Mouse (Mus musculus): ENCODE results near the gene Ptbp3. TPM values are rescaled to one million over a fixed set of nuclear protein-coding genes. Genes with fewer than 3 reads are reported as not detected.
A peak's percentile ranks its signal among the peaks of the same experiment; 100 is the strongest.

The Ptbp3 gene
- polyA plus RNA-seq, 1 experiment from 2014 or later: 68.0 TPM

GRCm38 (mm10) chr4:59447296-59447695 is 101.9 kb downstream of the Ptbp3 start:
- no peak overlapping the region for H3K9ac ChIP-seq (replicated peaks; ENCODE audit: low read length)
- H3K4me3 ChIP-seq (ENCODE audit: low read length): no peak overlapping the region
- no peak overlapping the region for H3K4me2 ChIP-seq (replicated peaks; ENCODE audit: low read depth, low read length)
- WGBS: 59% methylated on average over 1 of the region's 1 CpGs
- ATAC-seq (ENCODE audit: low FRiP score, low TSS enrichment): peak; percentile 76
- peaks cover 4% of the 10 kb centered on the region; the same call in 1 of the 2 replicates for H3K9me3 ChIP-seq (ENCODE audit: low read length)
- peak overlapping the region; percentile 49; the same call in 1 of the 2 replicates for H3K27ac ChIP-seq (ENCODE audit: low read length)
- H3K27me3 ChIP-seq (ENCODE audit: insufficient read depth, low read length): no peaks in the 10 kb centered on the region
- H3K4me1 ChIP-seq (ENCODE audit: insufficient read depth, low read length): peaks cover 14% of the 10 kb centered on the region
- no peaks in the 10 kb centered on the region for H3K36me3 ChIP-seq (ENCODE audit: insufficient read depth, low read length)

- H3K36me3 ChIP-seq (ENCODE audit: insufficient read depth, low read length): no peaks in the 10 kb centered on the region
- peaks cover 12% of the 10 kb centered on the region; the same call in 1 of the 2 replicates for H3K4me1 ChIP-seq (ENCODE audit: insufficient read depth, low read length)
- ATAC-seq (ENCODE audit: low FRiP score, low TSS enrichment): no peak
- no peak overlapping the region for H3K4me3 ChIP-seq (ENCODE audit: low read length)
- peaks cover 4% of the 10 kb centered on the region; the same call in 1 of the 2 replicates for H3K9me3 ChIP-seq (ENCODE audit: low read length)
- no peaks in the 10 kb centered on the region for H3K27me3 ChIP-seq (ENCODE audit: insufficient read depth, low read length)
- H3K4me2 ChIP-seq (replicated peaks; ENCODE audit: low read depth, low read length): no peak overlapping the region
- 58% methylated on average over 6 of the region's 6 CpGs for WGBS
- no peak overlapping the region for H3K27ac ChIP-seq (ENCODE audit: low read length)
- H3K9ac ChIP-seq (replicated peaks; ENCODE audit: low read length): no peak overlapping the region
These were observed 103.6 kb downstream of the Ptbp3 start for GRCm38 (mm10) chr4:59445516-59445915.

- ATAC-seq (ENCODE audit: low FRiP score, low TSS enrichment): no peak
- WGBS: 59% methylated on average over 3 of the region's 3 CpGs
- Histone ChIP-seq H3K4me3 (ENCODE audit: low read length) (no peak overlapping the region), H3K9me3 (ENCODE audit: low read length) (peaks cover 4% of the 10 kb centered on the region; the same call in 1 of the 2 replicates), H3K4me1 (ENCODE audit: insufficient read depth, low read length) (peaks cover 12% of the 10 kb centered on the region; the same call in 1 of the 2 replicates), H3K9ac (replicated peaks; ENCODE audit: low read length) (no peak overlapping the region), H3K4me2 (replicated peaks; ENCODE audit: low read depth, low read length) (no peak overlapping the region), H3K27me3 (ENCODE audit: insufficient read depth, low read length) (no peaks in the 10 kb centered on the region), H3K27ac (ENCODE audit: low read length) (no peak overlapping the region), H3K36me3 (ENCODE audit: insufficient read depth, low read length) (no peaks in the 10 kb centered on the region)
These were observed 104.2 kb downstream of the Ptbp3 start for GRCm38 (mm10) chr4:59444994-59445393.

GRCm38 (mm10) chr4:59444085-59444484 is 105.1 kb downstream of the Ptbp3 start:
- Histone ChIP-seq H3K9ac (replicated peaks; ENCODE audit: low read length) (no peak overlapping the region), H3K4me3 (ENCODE audit: low read length) (no peak overlapping the region), H3K4me2 (replicated peaks; ENCODE audit: low read depth, low read length) (no peak overlapping the region), H3K27ac (ENCODE audit: low read length) (no peak overlapping the region), H3K27me3 (ENCODE audit: insufficient read depth, low read length) (no peaks in the 10 kb centered on the region), H3K4me1 (ENCODE audit: insufficient read depth, low read length) (peaks cover 13% of the 10 kb centered on the region), H3K36me3 (ENCODE audit: insufficient read depth, low read length) (no peaks in the 10 kb centered on the region), H3K9me3 (ENCODE audit: low read length) (peaks cover 4% of the 10 kb centered on the region; the same call in 1 of the 2 replicates)
- ATAC-seq (ENCODE audit: low FRiP score, low TSS enrichment): no peak
- 72% methylated on average over 4 of the region's 4 CpGs for WGBS

- Histone ChIP-seq H3K9me3 (ENCODE audit: low read length) (0 out of 2 replicates have a peak, but pooled peaks cover 2% of the 10 kb centered on the region), H3K4me2 (replicated peaks; ENCODE audit: low read depth, low read length) (no peak overlapping the region)
- WGBS: 67% methylated on average over 1 of the region's 1 CpGs
These were observed 107.9 kb downstream of the Ptbp3 start for GRCm38 (mm10) chr4:59441265-59441664.

GRCm38 (mm10) chr4:59439960-59440359 is 109.2 kb downstream of the Ptbp3 start:
- H3K4me1 ChIP-seq (ENCODE audit: insufficient read depth, low read length): peaks cover 12% of the 10 kb centered on the region; the same call in 1 of the 2 replicates
- 71% methylated on average over 2 of the region's 2 CpGs for WGBS
- no peaks in the 10 kb centered on the region for H3K36me3 ChIP-seq (ENCODE audit: insufficient read depth, low read length)
- H3K9me3 ChIP-seq (ENCODE audit: low read length): 0 out of 2 replicates have a peak, but pooled peaks cover 3% of the 10 kb centered on the region
- no peak for ATAC-seq (ENCODE audit: low FRiP score, low TSS enrichment)
- H3K27me3 ChIP-seq (ENCODE audit: insufficient read depth, low read length): no peaks in the 10 kb centered on the region
- no peak overlapping the region for H3K9ac ChIP-seq (replicated peaks; ENCODE audit: low read length)
- H3K4me2 ChIP-seq (replicated peaks; ENCODE audit: low read depth, low read length): no peak overlapping the region
- H3K27ac ChIP-seq (ENCODE audit: low read length): no peak overlapping the region
- no peak overlapping the region for H3K4me3 ChIP-seq (ENCODE audit: low read length)

More at GRCm38 (mm10) chr4:59441265-59441664, 107.9 kb downstream of the Ptbp3 start:
- H3K4me1 ChIP-seq (ENCODE audit: insufficient read depth, low read length): peaks cover 12% of the 10 kb centered on the region; the same call in 1 of the 2 replicates
- no peak overlapping the region for H3K9ac ChIP-seq (replicated peaks; ENCODE audit: low read length)
- no peak overlapping the region for H3K27ac ChIP-seq (ENCODE audit: low read length)
- no peaks in the 10 kb centered on the region for H3K36me3 ChIP-seq (ENCODE audit: insufficient read depth, low read length)
- no peaks in the 10 kb centered on the region for H3K27me3 ChIP-seq (ENCODE audit: insufficient read depth, low read length)
- H3K4me3 ChIP-seq (ENCODE audit: low read length): no peak overlapping the region
- no peak for ATAC-seq (ENCODE audit: low FRiP score, low TSS enrichment)

GRCm38 (mm10) chr4:59439041-59439440 is 110.1 kb downstream of the Ptbp3 start:
- Histone ChIP-seq H3K27ac (ENCODE audit: low read length) (no peak overlapping the region), H3K4me2 (replicated peaks; ENCODE audit: low read depth, low read length) (peak overlapping the region; percentile 99), H3K4me1 (ENCODE audit: insufficient read depth, low read length) (peaks cover 15% of the 10 kb centered on the region; the same call in 1 of the 2 replicates), H3K4me3 (ENCODE audit: low read length) (peak overlapping the region; percentile 74), H3K36me3 (ENCODE audit: insufficient read depth, low read length) (no peaks in the 10 kb centered on the region), H3K9me3 (ENCODE audit: low read length) (0 out of 2 replicates have a peak, but pooled peaks cover 3% of the 10 kb centered on the region), H3K27me3 (ENCODE audit: insufficient read depth, low read length) (no peaks in the 10 kb centered on the region), H3K9ac (replicated peaks; ENCODE audit: low read length) (peak overlapping the region; percentile 90; the same call in 1 of the 2 replicates)
- WGBS: 34% methylated on average over 5 of the region's 5 CpGs
- ATAC-seq (ENCODE audit: low FRiP score, low TSS enrichment): no peak

- under 1% methylated on average over 74 of the region's 75 CpGs for WGBS
- Histone ChIP-seq H3K27me3 (ENCODE audit: insufficient read depth, low read length) (no peaks in the 10 kb centered on the region), H3K9ac (replicated peaks; ENCODE audit: low read length) (peak within 1 kb of the TSS; percentile 90), H3K27ac (ENCODE audit: low read length) (peak within 1 kb of the TSS; percentile 85), H3K36me3 (ENCODE audit: insufficient read depth, low read length) (no peaks in the 10 kb centered on the region), H3K4me2 (replicated peaks; ENCODE audit: low read depth, low read length) (peak within 1 kb of the TSS; percentile 99), H3K9me3 (ENCODE audit: low read length) (0 out of 2 replicates have a peak, but pooled peaks cover 3% of the 10 kb centered on the region), H3K4me3 (ENCODE audit: low read length) (peak within 1 kb of the TSS; percentile 74), H3K4me1 (ENCODE audit: insufficient read depth, low read length) (peaks cover 15% of the 10 kb centered on the region; the same call in 1 of the 2 replicates)
- ATAC-seq (ENCODE audit: low FRiP score, low TSS enrichment): peak; percentile 90
These were observed 110.9 kb downstream of the Ptbp3 start, which contains the start of gene Susd1 for GRCm38 (mm10) chr4:59437990-59438854. Gene Susd1, minus strand, starts transcription at chr4:59438633.

GRCm38 (mm10) chr4:59435951-59436350 is 113.2 kb downstream of the Ptbp3 start:
- H3K4me3 ChIP-seq (ENCODE audit: low read length): no peak overlapping the region
- no peaks in the 10 kb centered on the region for H3K36me3 ChIP-seq (ENCODE audit: insufficient read depth, low read length)
- H3K27ac ChIP-seq (ENCODE audit: low read length): no peak overlapping the region
- no peak overlapping the region for H3K9ac ChIP-seq (replicated peaks; ENCODE audit: low read length)
- H3K4me2 ChIP-seq (replicated peaks; ENCODE audit: low read depth, low read length): no peak overlapping the region
- H3K9me3 ChIP-seq (ENCODE audit: low read length): 0 out of 2 replicates have a peak, but pooled peaks cover 3% of the 10 kb centered on the region
- H3K4me1 ChIP-seq (ENCODE audit: insufficient read depth, low read length): peaks cover 17% of the 10 kb centered on the region; the same call in 1 of the 2 replicates
- ATAC-seq (ENCODE audit: low FRiP score, low TSS enrichment): no peak
- no peaks in the 10 kb centered on the region for H3K27me3 ChIP-seq (ENCODE audit: insufficient read depth, low read length)
- WGBS: 88% methylated on average over 4 of the region's 4 CpGs

Data from kidney, embryonic 16.5 days (tissue).